Mouse (Mus musculus): ENCODE results near the gene Fance.
"Not testable (repeated sequence)": the region's sequence is repeated elsewhere in the genome, so short reads cannot be mapped to it uniquely, and the experiment has no call there.

Fance gene

GRCm38 (mm10) chr17:28294449-28295333 is 18.6 kb upstream of the Fance start:
- no peak for DNase-seq

- no peak for DNase-seq
These were observed 14.4 kb upstream of the Fance start for GRCm38 (mm10) chr17:28298888-28299287.

- DNase-seq = no peak
These were observed 13.5 kb upstream of the Fance start for GRCm38 (mm10) chr17:28299669-28300320.

GRCm38 (mm10) chr17:28300323-28300722 is 13.0 kb upstream of the Fance start:
- DNase-seq = no peak

GRCm38 (mm10) chr17:28300850-28301249 is 12.5 kb upstream of the Fance start:
- no peak for DNase-seq

- DNase-seq = no peak
These were observed 8.1 kb upstream of the Fance start for GRCm38 (mm10) chr17:28305172-28305571.

- peak; percentile 96 for DNase-seq
These were observed 4.8 kb upstream of the Fance start for GRCm38 (mm10) chr17:28308297-28309195.

GRCm38 (mm10) chr17:28310831-28311230 is 2.5 kb upstream of the Fance start:
- no peak for DNase-seq

- no peak for DNase-seq
These were observed 1.8 kb upstream of the Fance start for GRCm38 (mm10) chr17:28311366-28312132.

GRCm38 (mm10) chr17:28312232-28313211 is 797 bp upstream of the Fance start:
- DNase-seq = peak; percentile 66

GRCm38 (mm10) chr17:28313880-28314225 is 534 bp downstream of the Fance start:
- no peak for DNase-seq

- no peak for DNase-seq
These were observed 2.4 kb downstream of the Fance start for GRCm38 (mm10) chr17:28315611-28316160.

GRCm38 (mm10) chr17:28316476-28316875 is 3.2 kb downstream of the Fance start:
- DNase-seq = no peak

GRCm38 (mm10) chr17:28317091-28317490 is 3.8 kb downstream of the Fance start:
- DNase-seq = no peak

GRCm38 (mm10) chr17:28317725-28318124 is 4.4 kb downstream of the Fance start:
- DNase-seq = no peak

GRCm38 (mm10) chr17:28321700-28322099 is 8.4 kb downstream of the Fance start:
- DNase-seq = no peak

- no peak for DNase-seq
These were observed 10.5 kb downstream of the Fance start for GRCm38 (mm10) chr17:28323786-28324185.

- not testable (repeated sequence) for DNase-seq
These were observed 11.1 kb downstream of the Fance start for GRCm38 (mm10) chr17:28324416-28324815.

- no peak for DNase-seq
These were observed 12.4 kb downstream of the Fance start for GRCm38 (mm10) chr17:28325751-28326150.

GRCm38 (mm10) chr17:28326951-28327350 is 13.6 kb downstream of the Fance start:
- no peak for DNase-seq
